Mouse (Mus musculus): ENCODE data around the gene Ccdc43.

DNA sequence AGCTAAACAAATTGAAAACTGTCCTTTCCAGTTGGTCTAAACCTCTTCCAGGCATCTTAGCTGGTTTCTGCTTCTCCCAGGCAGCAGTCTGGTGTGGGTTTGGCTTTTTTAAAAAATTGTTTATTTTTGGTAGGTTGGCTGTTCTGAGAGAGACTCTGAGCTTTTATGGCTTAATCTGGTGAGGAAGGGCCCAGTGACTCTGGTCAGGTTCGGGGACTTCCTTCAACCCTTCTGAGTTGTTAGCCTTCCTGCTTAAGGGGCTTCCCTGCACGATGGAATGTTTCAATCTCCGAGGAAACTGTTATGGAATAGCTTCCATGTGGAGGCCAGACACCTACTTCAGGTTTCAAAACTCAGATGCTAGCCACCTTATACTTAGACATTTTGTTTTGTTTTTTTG is 34.2 kb downstream of the Ccdc43 start, which contains the start of gene Meioc:
- TF ChIP-seq CTCF (IDR thresholded peaks at IDR 0.05; ENCODE audit: borderline replicate concordance, insufficient read depth, low read depth, low read length) (no peak), POLR2A (IDR thresholded peaks at IDR 0.05; ENCODE audit: borderline replicate concordance, insufficient read depth, low read length) (no peak)
